Mouse (Mus musculus) erythroblast, embryonic 14.5 days (primary cell): ENCODE results near the gene Oas1d.

Experiments
- GATA1 ChIP-seq: IDR thresholded peaks from 2 replicates; pipeline ENCODE4 v1.6.1; 2012; ENCODE audit warnings: low read length, inconsistent platforms, mixed read lengths
- TAL1 ChIP-seq: IDR thresholded peaks from 3 replicates; pipeline ENCODE4 v1.6.1; 2012; ENCODE audit warnings: low read length, inconsistent platforms, mixed read lengths

- TF ChIP-seq GATA1 (no peak), TAL1 (no peak)
These were observed 24.3 kb upstream of the Oas1d start for GRCm38 (mm10) chr5:120890026-120890425.
